Mouse (Mus musculus) frontal cortex, postnatal 10 days (tissue): ENCODE measurements around the gene BC029722.

Experiments
- DNase-seq, 2 experiments: peaks; one replicate each; pipeline ENCODE4 v3.0.0; 2022; ENCODE audit warnings: low spot score in 2 of 2, mixed read lengths in 1 of 2

The BC029722 gene

DNA sequence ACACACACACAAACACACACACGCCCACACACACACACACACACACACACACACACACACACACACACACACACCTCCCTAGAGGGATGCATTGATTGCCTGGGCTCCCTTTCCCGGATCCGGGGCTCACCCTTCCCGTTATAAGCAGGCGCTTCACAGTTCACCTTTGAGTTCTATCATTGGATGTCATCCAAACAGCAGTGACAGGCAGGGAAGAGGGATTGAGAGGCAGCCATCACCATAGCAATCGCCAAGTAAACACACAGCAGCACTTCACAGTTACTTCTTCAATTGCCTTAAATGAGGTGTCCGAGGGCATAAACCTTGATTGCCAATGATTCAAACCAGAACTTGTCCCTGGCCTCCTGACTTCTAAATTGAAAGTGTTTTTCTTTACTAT lies 40.2 kb downstream of the BC029722 start:
- no peak for DNase-seq

DNA sequence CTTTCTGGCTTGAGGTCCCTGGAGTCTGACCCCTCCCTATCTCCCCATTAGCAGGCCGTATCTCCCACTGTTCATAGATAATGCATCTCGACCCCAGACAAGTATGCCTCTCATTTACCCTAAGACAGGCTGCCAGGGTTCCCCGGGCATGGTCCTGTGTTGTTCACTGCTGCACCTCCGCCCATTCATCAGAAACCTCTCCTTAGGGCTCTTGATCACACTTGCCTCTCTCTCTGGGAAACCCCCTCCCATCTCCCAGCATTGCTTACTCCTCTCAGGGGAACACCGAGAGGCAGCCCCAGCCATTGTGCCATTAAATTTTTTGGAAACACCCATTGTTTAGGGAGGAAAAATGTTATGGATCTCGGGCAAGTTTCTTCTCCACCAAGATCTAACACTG lies 41.2 kb downstream of the BC029722 start:
- DNase-seq = no peak

DNA sequence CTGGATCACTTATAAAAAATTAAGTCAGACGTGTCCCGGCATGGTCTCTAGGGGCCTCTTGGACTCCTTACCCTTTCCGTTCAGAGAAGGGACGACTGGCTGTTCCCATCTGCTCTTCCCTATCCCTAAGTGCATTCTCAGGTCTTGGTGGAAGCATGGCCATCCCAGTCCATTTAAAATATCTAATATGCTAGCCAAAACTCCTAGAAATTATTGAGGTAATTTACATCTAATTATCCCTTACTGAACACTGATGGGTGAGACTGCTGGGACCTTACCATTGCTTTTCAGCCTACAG lies 41.6 kb downstream of the BC029722 start:
- no peak for DNase-seq

DNA sequence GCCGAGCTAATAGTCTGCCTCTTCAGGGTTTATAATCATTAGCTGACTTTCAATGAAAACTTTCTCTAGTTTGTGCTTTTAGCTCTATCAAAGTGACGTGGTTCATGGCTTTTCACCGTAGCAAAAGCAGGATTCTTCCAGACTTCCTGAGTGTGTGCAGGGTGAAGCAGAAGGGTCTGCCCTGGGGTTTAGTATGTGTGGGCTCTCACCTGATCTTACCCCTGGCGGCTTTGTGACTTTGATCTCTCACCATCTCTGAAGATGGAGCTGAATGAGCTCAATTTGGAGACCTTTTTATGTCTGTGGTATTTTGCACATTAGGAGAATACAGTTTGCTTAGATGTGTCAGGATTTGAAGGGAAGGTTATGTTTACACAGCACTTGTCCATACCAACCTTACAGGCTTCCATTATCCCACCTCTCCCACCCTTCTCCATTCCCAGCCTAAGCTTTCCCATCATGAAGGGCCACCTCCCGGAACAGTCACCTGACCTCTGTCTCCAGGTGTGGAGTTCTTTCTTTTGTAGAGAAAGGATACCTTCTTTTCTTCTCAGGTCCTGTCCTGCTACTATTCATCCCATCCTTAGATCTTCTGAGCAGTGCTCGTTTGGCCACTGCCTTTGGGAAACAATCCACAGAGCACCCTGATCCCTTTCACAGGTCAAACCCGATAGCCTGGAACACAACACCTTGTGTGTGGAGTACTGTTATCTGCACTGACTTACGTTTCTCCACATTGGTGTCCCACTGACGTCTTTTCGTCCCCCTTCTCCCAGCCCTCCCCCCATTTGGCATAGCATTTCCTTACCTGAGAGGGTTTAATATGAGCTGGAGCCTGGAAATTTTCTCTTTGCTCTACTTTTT lies 42.2 kb downstream of the BC029722 start:
- no peak for DNase-seq

DNA sequence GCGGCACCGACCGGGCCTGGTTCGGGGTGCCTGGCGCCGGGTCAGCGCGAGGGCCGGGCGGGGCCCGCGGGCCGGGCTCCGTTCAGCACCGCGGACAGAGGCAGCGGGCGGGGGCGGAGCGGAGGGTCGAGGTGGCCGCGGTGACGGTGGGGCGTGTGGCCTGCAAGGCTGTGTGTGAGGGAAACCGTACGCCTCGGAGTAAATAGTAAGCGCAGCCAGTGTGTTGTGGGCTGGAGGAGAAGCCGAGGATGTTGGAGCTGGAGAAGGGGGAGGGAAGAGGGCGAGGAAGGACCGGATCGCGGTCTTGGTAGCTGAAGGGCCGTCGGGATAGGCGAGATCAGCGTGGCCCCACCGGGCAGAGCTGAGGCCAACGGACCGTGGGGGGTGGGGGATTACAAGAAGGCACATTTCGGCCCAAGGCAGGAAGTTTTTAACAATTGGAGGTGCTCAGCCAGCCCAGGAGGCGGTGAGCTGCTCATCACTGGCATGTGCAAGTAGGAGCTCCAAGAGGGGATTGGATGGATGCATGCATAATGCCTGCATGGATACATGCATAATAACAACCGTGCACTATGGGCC lies 43.5 kb downstream of the BC029722 start:
- peak in 1 of 2 experiments; percentile 45 for DNase-seq

DNA sequence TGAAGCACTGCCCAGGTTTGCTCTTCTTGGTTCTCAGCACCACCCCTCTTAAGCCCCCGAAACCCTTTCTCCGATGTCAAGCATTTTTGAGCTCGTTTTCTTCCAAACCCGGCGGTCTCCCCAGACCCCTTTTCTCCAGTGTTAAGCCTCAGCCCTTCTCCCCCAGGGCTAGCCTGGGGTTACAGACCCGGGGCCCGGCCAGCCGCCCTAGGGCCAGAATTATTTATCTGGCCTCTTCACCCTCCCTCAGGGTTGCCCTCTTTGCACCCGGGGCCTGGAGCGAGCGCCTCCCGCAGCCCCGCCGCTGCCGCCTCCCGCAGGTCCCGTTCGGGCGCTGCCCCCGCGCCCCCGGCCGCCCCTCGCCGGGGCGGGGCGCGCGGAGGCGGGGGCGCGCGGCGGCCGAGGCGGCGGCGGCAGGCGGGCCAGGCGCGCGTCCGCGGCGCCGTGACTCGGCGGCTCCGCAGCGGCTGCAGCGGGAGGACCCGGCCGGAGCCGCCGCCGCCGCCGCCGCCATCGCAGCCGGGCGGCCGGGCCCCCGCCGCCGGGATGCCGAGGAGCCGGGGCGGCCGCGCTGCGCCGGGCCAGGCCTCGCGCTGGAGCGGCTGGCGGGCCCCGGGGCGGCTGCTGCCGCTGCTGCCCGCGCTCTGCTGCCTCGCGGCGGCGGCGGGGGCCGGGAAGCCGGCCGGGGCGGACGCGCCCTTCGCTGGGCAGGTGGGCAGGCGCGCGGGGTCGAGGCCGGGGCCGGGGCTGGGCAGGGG lies 44.1 kb downstream of the BC029722 start, which contains the start of gene Mmp24:
Gene Mmp24, plus strand, starts transcription at position 416 of the 758 bp plus-strand sequence.
- no peak for DNase-seq

DNA sequence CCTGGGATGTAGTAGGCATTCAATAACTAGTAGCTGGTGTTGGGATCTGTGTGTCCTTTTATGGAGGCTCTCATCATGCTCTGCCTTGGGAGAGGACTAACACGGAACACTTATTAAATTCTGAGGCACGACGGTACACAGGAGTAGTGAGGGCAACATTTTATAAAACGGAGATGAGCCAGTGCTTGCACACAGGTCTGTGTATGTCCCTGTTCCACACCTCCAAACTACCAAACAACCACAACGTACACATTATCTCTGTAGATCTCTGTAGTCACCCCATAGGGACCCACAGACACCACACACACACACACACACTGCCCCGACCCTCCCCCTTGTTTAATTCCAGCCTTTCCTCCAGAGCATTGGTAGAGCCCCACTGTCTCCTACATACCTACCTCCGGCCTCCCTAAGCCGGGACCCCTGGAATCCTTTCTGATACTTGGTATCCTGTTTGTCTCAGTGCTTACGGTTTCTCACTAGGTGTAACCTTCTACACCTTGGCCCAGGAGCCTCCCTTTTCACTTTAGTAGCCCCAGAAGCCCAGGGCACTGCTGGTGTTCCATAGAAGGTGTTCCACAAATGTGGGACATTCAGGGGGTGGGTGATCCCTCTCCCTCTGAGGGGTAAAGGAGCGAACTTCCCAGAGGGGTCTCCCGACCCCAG lies 44.8 kb downstream of the BC029722 start:
- DNase-seq = no peak

DNA sequence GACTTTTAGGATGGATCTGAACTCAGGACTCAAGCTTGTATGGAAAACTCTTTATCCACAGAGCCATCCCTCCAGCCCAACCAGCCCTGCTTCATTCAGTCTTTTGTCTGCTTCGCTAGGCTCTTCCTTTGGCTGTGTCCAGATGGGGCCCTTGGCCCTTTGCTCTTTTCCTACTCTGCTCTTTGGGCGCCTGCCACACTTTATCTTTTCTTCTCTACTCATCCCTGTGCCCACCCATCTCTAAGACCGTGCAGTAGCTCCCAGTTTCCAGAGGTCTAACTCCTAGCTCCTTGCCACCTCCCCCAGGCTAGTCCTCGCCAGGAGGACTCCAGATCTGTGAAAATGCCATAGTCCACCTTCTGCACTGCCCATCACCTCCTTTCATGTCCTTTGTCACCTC lies 45.6 kb downstream of the BC029722 start:
- no peak for DNase-seq
